Mouse (Mus musculus): ENCODE results near the gene Msh2. TPM values are rescaled to one million over a fixed set of nuclear protein-coding genes. Genes with fewer than 3 reads are reported as not detected.
A peak's percentile ranks its signal among the peaks of the same experiment; 100 is the strongest.

Gene Msh2
- 57.4 and 57.5 TPM in 2 replicates for polyA plus RNA-seq (2014; fragmentation: Nextera tagmentation; extraction: Ambion mirVana)

DNA sequence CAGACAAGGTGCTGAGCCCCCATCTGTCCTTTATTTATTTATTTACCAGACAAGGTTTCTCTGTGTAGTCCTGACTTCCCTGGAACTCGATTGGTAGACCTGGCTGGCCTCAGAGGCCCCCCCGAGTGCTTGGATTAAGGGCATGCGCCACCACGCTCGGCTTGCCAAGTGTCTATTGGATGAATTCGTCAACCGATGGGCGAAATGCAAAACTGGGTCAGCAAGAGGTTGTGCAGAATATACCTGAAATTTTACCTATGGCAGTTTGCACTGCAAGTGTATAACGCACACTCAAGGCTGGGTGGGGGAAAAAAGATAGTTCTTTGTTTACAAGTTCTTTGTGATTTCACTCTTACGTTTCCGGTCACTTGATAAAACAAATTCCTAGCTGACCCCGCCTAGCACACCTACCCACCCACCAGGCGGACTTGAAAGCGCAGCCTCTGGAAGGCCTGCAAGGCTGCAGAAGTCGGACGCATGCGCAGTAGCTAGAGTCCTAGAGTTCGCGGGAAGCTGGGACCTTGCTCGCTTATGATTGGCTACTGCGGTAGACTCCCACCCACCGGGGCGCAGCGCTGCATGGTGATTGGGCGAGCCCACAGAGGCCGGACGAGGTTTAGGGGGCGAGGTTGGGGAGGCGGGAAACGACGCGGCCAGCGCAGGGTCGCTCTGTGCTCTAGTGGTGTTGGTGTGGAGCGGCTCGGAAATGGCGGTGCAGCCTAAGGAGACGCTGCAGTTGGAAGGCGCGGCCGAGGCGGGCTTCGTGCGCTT lies at the start of gene Msh2:
Gene Msh2, plus strand, starts transcription at position 441 of the 771 bp plus-strand sequence.
- Histone ChIP-seq H3K9me3 (ENCODE audit: control insufficient read depth, low read depth, low read length) (no peaks in the 10 kb centered on the region), H3K4me2 (replicated peaks; ENCODE audit: low read depth, low read length) (peak within 1 kb of the TSS; percentile 82), H3K27ac (ENCODE audit: low read length) (peak within 1 kb of the TSS; percentile 80), H3K4me3 (ENCODE audit: low read depth, low read length) (peak within 1 kb of the TSS; percentile 89), H3K4me1 (ENCODE audit: control insufficient read depth, insufficient read depth, low read length) (peaks cover 18% of the 10 kb centered on the region; the same call in 1 of the 2 replicates), H3K36me3 (ENCODE audit: control insufficient read depth, insufficient read depth, low read length) (no peaks in the 10 kb centered on the region), H3K9ac (replicated peaks; ENCODE audit: low read depth, low read length) (peak within 1 kb of the TSS; percentile 84), H3K27me3 (ENCODE audit: control insufficient read depth, insufficient read depth, low read length) (no peaks in the 10 kb centered on the region)
- ATAC-seq (ENCODE audit: insufficient number of reproducible peaks, insufficient read depth, low FRiP score, low read depth) = peak; percentile 99
- under 1% methylated on average over 42 of the region's 44 CpGs for WGBS

DNA sequence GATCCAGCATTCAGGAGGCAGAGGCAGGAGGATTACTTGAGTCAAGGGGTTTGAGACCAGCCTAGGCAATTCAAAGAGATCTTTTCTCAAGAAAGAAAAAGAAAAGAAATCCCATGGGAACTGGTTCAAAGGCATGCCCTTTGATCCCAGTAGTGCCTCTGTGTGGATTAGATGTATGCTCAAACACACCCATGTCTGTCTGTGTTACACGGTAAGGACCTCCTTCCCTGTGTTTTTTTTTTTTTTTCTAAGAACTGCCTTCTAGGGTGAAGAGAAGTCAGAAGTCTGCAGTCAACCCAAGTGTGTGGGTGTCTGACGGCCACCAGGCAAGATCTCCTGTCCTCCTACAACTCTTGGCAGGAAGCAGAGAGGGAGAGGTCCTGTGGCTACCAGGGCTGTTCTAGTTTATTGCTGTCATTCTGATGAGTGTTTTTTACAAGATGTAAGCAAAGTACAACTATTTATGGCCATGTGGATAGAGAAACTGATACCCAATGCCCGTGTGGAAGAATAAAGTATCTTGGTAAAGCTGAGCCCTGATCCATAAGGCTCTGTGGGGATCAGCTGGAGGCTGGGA lies 46.5 kb upstream of the Msh2 start:
- H3K4me2 ChIP-seq (replicated peaks; ENCODE audit: low read depth, low read length) = no peak overlapping the region

DNA sequence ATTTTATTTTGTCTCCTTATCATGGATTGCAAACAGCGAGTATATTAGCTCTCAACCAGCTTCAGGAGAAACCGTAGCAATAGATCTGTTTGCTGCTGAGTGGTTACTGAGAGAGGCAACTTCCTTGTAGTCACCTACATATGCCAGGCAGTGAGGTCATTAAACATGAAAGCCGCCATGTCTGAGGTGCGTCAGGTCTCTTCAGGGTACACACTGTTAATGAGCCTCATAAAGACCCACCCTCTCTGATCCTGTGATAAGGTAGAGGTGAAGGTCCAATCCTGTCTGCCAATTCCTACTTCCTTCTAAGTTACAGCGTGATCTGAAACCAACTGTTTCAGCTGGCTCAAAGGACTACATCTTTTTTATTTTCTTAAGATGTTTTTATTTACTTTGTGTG lies 44.0 kb upstream of the Msh2 start:
- Histone ChIP-seq H3K27me3 (ENCODE audit: control insufficient read depth, insufficient read depth, low read length) (no peaks in the 10 kb centered on the region), H3K9ac (replicated peaks; ENCODE audit: low read depth, low read length) (no peak overlapping the region), H3K4me1 (ENCODE audit: control insufficient read depth, insufficient read depth, low read length) (no peaks in the 10 kb centered on the region), H3K36me3 (ENCODE audit: control insufficient read depth, insufficient read depth, low read length) (no peaks in the 10 kb centered on the region), H3K27ac (ENCODE audit: low read length) (no peak overlapping the region), H3K9me3 (ENCODE audit: control insufficient read depth, low read depth, low read length) (no peaks in the 10 kb centered on the region), H3K4me2 (replicated peaks; ENCODE audit: low read depth, low read length) (no peak overlapping the region), H3K4me3 (ENCODE audit: low read depth, low read length) (no peak overlapping the region)
- no peak for ATAC-seq (ENCODE audit: insufficient number of reproducible peaks, insufficient read depth, low FRiP score, low read depth)
- 79% methylated on average over 5 of the region's 5 CpGs for WGBS

More for the DNA sequence above, 46.5 kb upstream of the Msh2 start:
- Histone ChIP-seq H3K9ac (replicated peaks; ENCODE audit: low read depth, low read length) (no peak overlapping the region), H3K36me3 (ENCODE audit: control insufficient read depth, insufficient read depth, low read length) (no peaks in the 10 kb centered on the region), H3K4me3 (ENCODE audit: low read depth, low read length) (no peak overlapping the region), H3K9me3 (ENCODE audit: control insufficient read depth, low read depth, low read length) (no peaks in the 10 kb centered on the region), H3K27ac (ENCODE audit: low read length) (no peak overlapping the region), H3K4me1 (ENCODE audit: control insufficient read depth, insufficient read depth, low read length) (no peaks in the 10 kb centered on the region), H3K27me3 (ENCODE audit: control insufficient read depth, insufficient read depth, low read length) (no peaks in the 10 kb centered on the region)
- 48% methylated on average over 3 of the region's 3 CpGs for WGBS
- ATAC-seq (ENCODE audit: insufficient number of reproducible peaks, insufficient read depth, low FRiP score, low read depth) = no peak

DNA sequence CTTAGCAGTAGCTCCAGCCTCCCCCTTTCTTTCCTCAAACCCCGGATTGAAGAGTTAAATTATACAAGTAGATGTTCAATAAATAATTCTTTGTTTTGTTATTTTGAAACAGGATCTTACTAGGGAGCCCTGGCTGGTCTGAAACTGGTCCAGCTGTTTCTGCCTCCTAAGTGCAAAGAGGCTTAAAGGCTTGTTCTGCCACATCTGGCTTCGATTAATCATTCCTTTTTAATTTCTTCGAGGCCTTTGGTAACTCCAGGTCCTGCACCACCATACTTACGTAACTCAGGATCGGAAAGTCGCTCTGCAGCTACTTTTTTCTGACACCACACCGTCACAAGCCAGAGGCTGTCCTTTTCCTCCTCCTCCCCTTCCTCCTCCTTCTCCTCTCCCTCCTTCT lies 43.4 kb upstream of the Msh2 start:
- H3K4me2 ChIP-seq (replicated peaks; ENCODE audit: low read depth, low read length) = no peak overlapping the region
- WGBS = 73% methylated on average over 7 of the region's 7 CpGs
- no peaks in the 10 kb centered on the region for H3K4me1 ChIP-seq (ENCODE audit: control insufficient read depth, insufficient read depth, low read length)
- no peaks in the 10 kb centered on the region for H3K36me3 ChIP-seq (ENCODE audit: control insufficient read depth, insufficient read depth, low read length)
- ATAC-seq (ENCODE audit: insufficient number of reproducible peaks, insufficient read depth, low FRiP score, low read depth) = no peak
- no peak overlapping the region for H3K4me3 ChIP-seq (ENCODE audit: low read depth, low read length)
- no peak overlapping the region for H3K9ac ChIP-seq (replicated peaks; ENCODE audit: low read depth, low read length)
- no peaks in the 10 kb centered on the region for H3K27me3 ChIP-seq (ENCODE audit: control insufficient read depth, insufficient read depth, low read length)
- H3K9me3 ChIP-seq (ENCODE audit: control insufficient read depth, low read depth, low read length) = no peaks in the 10 kb centered on the region
- H3K27ac ChIP-seq (ENCODE audit: low read length) = no peak overlapping the region

DNA sequence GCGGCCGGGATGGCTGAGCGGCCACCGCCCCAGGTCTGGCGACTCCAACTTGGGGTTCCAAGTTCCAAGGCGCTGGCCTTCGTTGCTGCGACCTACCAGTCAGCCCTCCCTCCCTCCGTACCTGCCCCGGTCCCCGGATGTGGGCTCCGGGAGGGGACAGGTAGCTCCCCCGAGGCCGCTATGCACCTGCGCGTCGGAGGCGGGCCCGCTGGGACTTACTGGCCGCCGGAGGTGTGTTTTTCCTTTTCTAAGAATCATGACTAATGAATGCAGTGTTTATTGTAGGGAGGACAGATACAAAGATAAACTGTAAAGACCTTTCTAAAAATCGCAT lies 35.1 kb upstream of the Msh2 start:
- peak; percentile 60 for ATAC-seq (ENCODE audit: insufficient number of reproducible peaks, insufficient read depth, low FRiP score, low read depth)
- peaks cover 8% of the 10 kb centered on the region; the same call in 1 of the 2 replicates for H3K27me3 ChIP-seq (ENCODE audit: control insufficient read depth, insufficient read depth, low read length)
- peak overlapping the region; percentile 60 for H3K9ac ChIP-seq (replicated peaks; ENCODE audit: low read depth, low read length)
- H3K4me3 ChIP-seq (ENCODE audit: low read depth, low read length) = peak overlapping the region; percentile 63
- H3K9me3 ChIP-seq (ENCODE audit: control insufficient read depth, low read depth, low read length) = no peaks in the 10 kb centered on the region
- H3K4me2 ChIP-seq (replicated peaks; ENCODE audit: low read depth, low read length) = peak overlapping the region; percentile 73
- H3K27ac ChIP-seq (ENCODE audit: low read length) = peak overlapping the region; percentile 79
- peaks cover 3% of the 10 kb centered on the region; the same call in 1 of the 2 replicates for H3K4me1 ChIP-seq (ENCODE audit: control insufficient read depth, insufficient read depth, low read length)
- 2% methylated on average over 22 of the region's 22 CpGs for WGBS
- H3K36me3 ChIP-seq (ENCODE audit: control insufficient read depth, insufficient read depth, low read length) = no peaks in the 10 kb centered on the region; the same call in 1 of the 2 replicates

DNA sequence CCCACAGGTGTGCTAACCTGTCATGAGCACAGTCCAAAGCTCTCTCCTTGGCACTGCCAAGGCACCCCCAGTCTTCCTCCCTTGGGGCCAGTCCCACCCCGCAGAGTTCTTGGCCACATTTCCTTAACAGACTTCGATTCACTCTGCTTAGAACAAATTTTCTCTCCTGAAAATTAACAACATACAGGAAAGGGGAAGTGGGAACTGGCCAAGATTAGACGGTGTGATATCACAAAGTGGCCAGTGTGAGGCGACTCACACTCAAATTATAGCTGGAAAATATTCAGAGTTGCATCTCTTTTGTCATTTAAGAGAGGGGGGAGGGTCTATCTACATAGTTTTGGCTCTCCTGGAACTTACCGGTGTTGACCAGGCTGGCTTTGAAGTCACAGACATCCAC lies 32.9 kb upstream of the Msh2 start:
- ATAC-seq (ENCODE audit: insufficient number of reproducible peaks, insufficient read depth, low FRiP score, low read depth) = no peak
- peaks cover 3% of the 10 kb centered on the region; the same call in 1 of the 2 replicates for H3K4me1 ChIP-seq (ENCODE audit: control insufficient read depth, insufficient read depth, low read length)
- no peak overlapping the region for H3K4me3 ChIP-seq (ENCODE audit: low read depth, low read length)
- H3K27me3 ChIP-seq (ENCODE audit: control insufficient read depth, insufficient read depth, low read length) = peaks cover 8% of the 10 kb centered on the region; the same call in 1 of the 2 replicates
- no peaks in the 10 kb centered on the region for H3K9me3 ChIP-seq (ENCODE audit: control insufficient read depth, low read depth, low read length)
- WGBS = 75% methylated on average over 5 of the region's 5 CpGs
- H3K27ac ChIP-seq (ENCODE audit: low read length) = no peak overlapping the region
- H3K36me3 ChIP-seq (ENCODE audit: control insufficient read depth, insufficient read depth, low read length) = no peaks in the 10 kb centered on the region; the same call in 1 of the 2 replicates
- 0 out of 2 replicates have a peak overlapping the region, but pooled peaks have one; percentile 3 for H3K4me2 ChIP-seq (replicated peaks; ENCODE audit: low read depth, low read length)
- no peak overlapping the region for H3K9ac ChIP-seq (replicated peaks; ENCODE audit: low read depth, low read length)

DNA sequence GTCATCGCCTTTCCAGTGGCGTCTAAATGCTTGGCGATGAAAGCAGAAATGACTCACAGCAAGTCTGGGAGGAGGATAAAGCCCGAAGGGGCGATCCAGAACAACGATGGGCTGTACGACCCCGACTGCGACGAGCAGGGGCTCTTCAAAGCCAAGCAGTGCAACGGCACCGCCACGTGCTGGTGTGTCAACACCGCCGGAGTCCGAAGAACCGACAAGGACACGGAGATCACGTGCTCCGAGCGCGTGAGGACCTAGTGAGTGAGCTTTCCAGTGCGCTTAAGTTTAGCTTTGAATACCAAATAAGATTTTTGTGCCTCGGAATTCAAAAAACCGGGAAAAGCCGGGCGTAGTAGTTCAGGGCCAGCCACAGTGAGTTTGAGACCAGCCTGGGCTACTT lies 31.9 kb upstream of the Msh2 start:
- Histone ChIP-seq H3K9ac (replicated peaks; ENCODE audit: low read depth, low read length) (no peak overlapping the region), H3K4me3 (ENCODE audit: low read depth, low read length) (no peak overlapping the region), H3K4me1 (ENCODE audit: control insufficient read depth, insufficient read depth, low read length) (peaks cover 3% of the 10 kb centered on the region; the same call in 1 of the 2 replicates), H3K4me2 (replicated peaks; ENCODE audit: low read depth, low read length) (no peak overlapping the region), H3K36me3 (ENCODE audit: control insufficient read depth, insufficient read depth, low read length) (no peaks in the 10 kb centered on the region; the same call in 1 of the 2 replicates), H3K27ac (ENCODE audit: low read length) (no peak overlapping the region), H3K27me3 (ENCODE audit: control insufficient read depth, insufficient read depth, low read length) (0 out of 2 replicates have a peak, but pooled peaks cover 8% of the 10 kb centered on the region), H3K9me3 (ENCODE audit: control insufficient read depth, low read depth, low read length) (no peaks in the 10 kb centered on the region)
- WGBS = 93% methylated on average over 27 of the region's 27 CpGs
- ATAC-seq (ENCODE audit: insufficient number of reproducible peaks, insufficient read depth, low FRiP score, low read depth) = no peak

DNA sequence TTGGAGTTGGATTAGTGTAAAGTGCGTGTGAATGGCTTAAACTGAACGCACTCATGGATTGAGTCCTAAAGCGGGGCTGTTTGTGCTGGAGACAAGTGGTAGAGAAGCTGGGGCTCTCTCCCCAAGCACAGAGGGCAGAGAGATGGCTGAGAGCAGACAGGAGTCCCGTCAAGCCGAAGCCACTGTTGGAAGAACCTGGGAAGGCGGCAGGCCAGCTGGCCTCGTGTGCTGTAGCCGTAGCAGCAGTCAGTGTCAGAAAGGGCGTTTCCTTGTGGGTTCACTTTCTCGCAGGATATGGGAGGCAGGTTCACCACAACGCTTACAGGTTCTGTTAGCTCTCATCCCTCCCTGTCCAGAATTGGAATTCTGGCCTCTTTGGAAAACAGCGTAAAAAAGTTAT lies 31.1 kb upstream of the Msh2 start:
- H3K27ac ChIP-seq (ENCODE audit: low read length) = no peak overlapping the region
- H3K4me3 ChIP-seq (ENCODE audit: low read depth, low read length) = no peak overlapping the region
- H3K4me2 ChIP-seq (replicated peaks; ENCODE audit: low read depth, low read length) = no peak overlapping the region
- no peak overlapping the region for H3K9ac ChIP-seq (replicated peaks; ENCODE audit: low read depth, low read length)
- 0 out of 2 replicates have a peak, but pooled peaks cover 6% of the 10 kb centered on the region for H3K27me3 ChIP-seq (ENCODE audit: control insufficient read depth, insufficient read depth, low read length)
- H3K9me3 ChIP-seq (ENCODE audit: control insufficient read depth, low read depth, low read length) = no peaks in the 10 kb centered on the region
- ATAC-seq (ENCODE audit: insufficient number of reproducible peaks, insufficient read depth, low FRiP score, low read depth) = no peak
- WGBS = 83% methylated on average over 12 of the region's 12 CpGs
- no peaks in the 10 kb centered on the region; the same call in 1 of the 2 replicates for H3K36me3 ChIP-seq (ENCODE audit: control insufficient read depth, insufficient read depth, low read length)
- H3K4me1 ChIP-seq (ENCODE audit: control insufficient read depth, insufficient read depth, low read length) = peaks cover 3% of the 10 kb centered on the region; the same call in 1 of the 2 replicates

Measured in stomach, embryonic 14.5 days (tissue).